Mouse (Mus musculus) heart, postnatal 25 days (tissue): ENCODE results near the gene Kansl1l. TPM values are rescaled to one million over a fixed set of nuclear protein-coding genes. Genes with fewer than 3 reads are reported as not detected.
"Not testable (repeated sequence)": the region's sequence is repeated elsewhere in the genome, so short reads cannot be mapped to it uniquely, and the experiment has no call there.

Experiments
- DNase-seq: peaks from one replicate; pipeline ENCODE4 v3.0.0; 2022; ENCODE audit warnings: low spot score
- intact Hi-C: fragments of 180-260 bp; cut with DNase I; formaldehyde crosslinking; loops from one replicate; pipeline ENCODE4 v1.15.1; 2025
- total RNA-seq, 2 experiments: library from RNA; stranded (reverse); gene quantifications; 2 replicates each; pipeline ENCODE4 v1.2.3; 2021

The Kansl1l gene
- total RNA-seq, 2 experiments from 2014 or later: 21.7 to 22.9 TPM

DNA sequence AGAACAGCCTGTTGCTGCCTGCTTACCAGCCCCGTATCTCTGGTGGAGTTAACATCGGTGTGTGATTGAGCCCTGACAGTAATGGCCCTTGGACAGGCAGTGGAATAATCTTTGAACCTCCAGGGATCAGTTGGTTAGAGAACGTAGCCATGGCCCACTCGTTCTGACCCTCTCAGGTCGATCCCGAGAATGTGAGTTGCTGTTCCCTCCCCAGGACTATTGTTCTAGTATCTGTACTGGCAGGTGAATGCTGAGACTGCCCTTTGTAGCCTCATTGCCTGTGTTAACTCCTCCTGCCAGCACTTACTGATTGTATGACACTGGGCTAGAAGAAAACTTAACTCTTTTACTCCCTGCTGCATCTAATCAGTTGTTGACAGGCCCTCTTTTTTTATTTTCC lies 112.8 kb downstream of the Kansl1l start:
- no peak for DNase-seq
- intact Hi-C loops: loop anchor here (5.0 kb wide), 1 partner anchor 113 kb away; the partner anchor contains the start of gene Kansl1l

DNA sequence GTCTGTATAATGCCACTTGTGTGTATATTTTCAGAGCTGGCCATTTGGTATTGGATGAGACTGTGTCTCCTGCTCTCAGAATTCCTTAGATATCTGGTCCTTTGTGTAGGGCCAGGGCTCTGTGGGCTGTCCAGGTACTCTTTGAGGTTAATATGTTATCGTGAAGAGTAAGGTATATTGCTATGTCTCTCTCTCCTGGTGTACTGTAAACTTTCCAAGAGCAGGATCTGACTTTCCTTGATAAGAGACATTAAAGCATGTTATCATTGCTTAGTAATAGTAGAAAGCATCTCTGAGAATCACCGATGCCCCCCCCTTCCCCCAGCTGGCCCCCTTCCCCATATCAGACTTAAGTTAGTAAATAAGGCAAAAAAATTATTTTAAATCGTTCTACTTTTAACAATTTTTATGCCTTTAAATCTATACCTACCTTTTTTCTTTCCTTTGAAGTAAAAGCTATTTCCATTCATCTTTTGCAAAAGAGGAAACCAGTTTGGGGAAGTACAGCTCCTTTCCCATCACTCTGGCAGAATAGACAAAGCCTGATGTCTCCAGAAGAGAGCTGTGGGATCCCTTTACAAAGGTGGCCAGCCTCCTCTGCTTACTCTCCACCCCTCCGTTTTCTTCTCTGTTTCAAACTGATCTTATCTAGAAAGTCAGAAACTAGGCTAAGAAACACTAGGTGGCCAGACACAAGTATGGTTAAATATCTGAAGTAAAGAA lies 114.6 kb downstream of the Kansl1l start:
- intact Hi-C loops: loop anchor here (5.0 kb wide), 1 partner anchor 115 kb away; the partner anchor contains the start of gene Kansl1l

DNA sequence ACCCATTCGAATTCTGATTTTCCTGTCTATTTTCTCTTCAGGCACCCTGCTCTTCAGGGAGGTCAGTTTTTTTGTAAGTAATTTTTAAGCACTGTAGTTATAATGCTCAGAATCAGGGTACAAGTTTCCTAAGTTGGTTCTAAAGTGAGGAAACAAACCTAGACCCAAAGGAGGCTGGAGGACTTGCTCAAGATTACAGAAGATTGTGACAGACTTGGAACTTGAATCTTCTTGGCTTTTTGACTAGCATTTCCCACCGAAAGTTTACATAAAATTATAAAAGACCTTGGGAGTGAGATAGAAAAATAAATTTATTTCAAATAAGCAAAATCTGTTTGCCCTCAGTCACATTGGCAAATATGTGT lies 115.8 kb downstream of the Kansl1l start:
- no peak for DNase-seq
- intact Hi-C loops: loop anchor here (5.0 kb wide), 1 partner anchor 116 kb away; the partner anchor contains the start of gene Kansl1l

More for the DNA sequence above, 114.6 kb downstream of the Kansl1l start:
- DNase-seq: no peak

DNA sequence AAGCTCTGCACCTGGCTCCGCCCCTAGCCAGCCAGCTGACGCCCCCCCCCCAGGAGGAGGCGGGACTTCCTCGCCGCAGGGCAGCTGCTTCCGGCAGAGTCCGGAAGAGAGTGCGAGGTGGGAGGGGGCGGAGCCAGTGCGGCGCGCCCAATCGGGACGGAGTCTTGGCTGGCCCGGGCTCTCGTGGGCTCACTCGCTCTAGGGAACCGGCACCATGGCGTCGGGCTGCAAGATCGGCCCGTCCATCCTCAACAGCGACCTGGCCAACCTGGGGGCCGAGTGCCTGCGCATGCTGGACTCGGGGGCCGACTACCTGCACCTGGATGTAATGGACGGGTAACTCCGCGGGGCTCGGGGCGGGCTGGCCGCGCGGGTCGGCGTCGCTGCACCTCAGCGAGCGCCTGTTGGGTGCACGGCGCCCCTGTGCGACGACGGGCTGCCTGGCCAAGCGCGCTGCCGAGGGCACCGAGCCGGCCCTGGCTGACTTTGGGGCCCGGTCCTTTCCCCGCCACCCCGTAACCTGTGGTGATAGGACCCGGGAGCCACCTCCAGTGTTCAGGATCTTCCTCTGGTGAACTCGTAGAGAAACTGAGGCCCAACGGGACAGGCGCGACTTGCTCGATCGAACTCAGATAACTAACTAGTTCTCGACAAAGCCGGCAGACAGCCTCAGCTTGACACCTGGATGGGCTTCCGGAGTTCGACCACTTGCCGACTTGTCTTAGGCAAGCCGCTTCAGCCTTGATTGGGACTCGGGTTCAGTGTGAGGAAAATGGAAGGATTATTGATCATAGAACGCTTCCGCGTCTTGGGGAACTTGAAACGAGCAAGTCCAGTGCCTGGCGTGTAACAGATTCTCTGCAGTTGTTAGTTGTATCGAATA lies 116.4 kb downstream of the Kansl1l start, which contains the start of gene Rpe:
Gene Rpe (plus strand): TSS at position 139 of the 883 bp plus-strand sequence.
- peak; percentile 86 for DNase-seq
- intact Hi-C loops: loop anchor here (5.0 kb wide), 1 partner anchor 116 kb away; the partner anchor contains the start of gene Kansl1l

DNA sequence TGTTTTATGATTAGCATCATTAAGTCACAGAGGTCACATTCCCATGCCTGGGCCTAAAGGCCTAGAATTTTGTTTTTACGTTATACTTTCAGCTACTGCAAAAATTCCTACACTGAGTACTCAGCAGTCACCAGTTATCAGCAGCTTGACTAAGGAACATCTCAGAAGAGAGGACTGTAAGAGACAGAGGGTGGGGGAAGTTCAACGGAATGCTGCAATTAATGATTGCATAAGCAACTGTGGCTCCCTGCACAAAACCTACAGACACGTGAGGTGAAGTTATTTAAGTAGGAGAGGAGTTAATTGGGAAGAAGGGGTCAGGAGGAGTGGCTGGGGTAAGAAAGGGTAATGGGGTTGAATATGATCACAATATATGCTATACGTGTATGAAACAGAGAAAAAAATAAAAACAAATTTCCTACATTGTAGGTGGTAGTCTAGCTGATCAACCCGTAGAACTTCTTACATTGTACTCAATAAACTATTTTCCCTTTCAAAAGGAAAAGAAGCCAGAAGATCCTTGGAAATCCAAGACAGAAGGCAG lies 117.1 kb downstream of the Kansl1l start:
- intact Hi-C loops: loop anchor here (5.0 kb wide), 1 partner anchor 117 kb away; the partner anchor contains the start of gene Kansl1l
- DNase-seq: no peak

DNA sequence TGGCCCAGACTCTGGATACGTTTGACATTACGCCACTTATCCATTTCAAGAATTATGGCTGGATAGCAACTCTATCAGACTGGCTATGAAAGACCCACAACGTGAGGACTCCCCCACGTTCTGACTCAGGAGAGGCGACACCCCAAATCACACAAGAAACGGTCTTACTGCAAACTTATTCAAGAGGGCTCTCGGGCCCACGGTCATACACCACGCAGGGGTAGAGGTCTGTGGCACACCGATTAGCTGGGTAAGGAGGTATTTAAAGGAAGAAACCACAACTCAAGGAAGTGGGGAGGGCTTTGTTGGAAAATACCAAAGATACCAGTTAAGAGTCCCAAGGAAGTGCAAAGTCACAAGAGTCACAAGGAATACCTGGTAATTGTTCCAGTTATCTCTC lies 117.7 kb downstream of the Kansl1l start:
- intact Hi-C loops: loop anchor here (5.0 kb wide), 1 partner anchor 118 kb away; the partner anchor contains the start of gene Kansl1l
- not testable (repeated sequence) for DNase-seq

DNA sequence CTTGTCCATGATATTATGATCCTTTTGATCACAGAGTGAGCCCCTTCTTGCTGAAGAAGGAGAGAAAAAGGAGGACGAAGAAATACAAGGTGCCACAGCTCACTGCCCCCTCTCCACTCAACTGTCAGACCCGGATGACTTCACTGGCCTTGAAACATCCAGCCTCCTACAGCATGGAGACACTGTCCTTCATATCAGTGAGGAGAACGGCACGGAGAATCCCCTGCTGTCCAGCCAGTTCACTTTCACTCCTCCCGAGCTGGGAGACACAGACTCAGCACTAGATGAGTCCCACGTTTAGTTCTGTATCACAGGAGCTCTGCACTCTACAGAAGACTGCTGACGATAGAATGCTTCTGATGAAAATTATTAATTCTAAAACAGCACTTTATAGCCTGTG lies 122.1 kb downstream of the Kansl1l start:
- no peak for DNase-seq
- intact Hi-C loops: no loop called here

DNA sequence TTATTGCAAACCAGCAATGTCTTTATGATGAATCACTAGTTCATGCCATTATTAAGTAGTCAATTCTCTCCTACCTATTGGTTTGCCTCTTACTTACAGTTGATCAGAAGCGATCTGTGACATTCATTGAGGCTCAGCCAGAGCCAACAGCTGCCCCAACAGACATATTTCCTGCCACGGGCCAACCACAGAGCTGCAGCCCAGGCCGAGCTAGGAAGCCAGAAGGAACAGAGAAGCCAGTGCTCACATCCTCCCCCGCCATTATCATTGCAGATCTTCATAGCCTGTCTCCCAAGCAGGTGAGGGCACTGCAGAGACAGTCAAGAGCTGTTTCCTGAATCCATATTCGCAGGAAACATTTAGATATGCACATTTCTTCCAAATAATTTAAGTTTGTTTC lies 123.1 kb downstream of the Kansl1l start:
- no peak for DNase-seq
- intact Hi-C loops: no loop called here

DNA sequence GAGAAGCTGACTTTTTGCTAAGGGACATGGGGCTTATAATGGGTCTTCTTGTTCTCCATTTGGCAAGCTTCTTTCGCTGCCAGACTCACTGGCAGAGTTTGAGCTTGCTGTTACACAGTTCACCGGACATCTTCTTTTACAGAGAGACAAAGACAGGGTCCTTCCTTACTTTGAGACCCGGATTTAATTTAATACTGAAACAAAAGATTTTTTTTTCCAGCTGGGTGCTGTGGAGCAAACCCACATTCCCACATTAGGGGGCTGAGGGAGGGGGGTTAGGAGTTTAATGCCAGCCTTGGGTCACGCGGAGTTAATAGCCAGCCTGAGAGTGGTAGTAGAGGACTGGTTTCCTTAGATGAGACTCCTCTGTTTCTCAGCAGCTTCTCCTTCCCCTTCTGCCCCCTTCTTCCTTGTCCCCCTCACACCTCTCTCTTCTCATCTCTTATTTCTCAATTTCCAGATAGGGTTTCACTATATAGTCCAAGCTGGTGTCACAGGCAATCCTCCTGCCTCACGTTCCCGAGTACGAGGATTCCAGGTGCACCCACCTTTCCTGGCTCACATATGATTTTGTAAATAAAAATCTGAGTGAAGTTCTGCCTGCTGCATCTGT lies 124.5 kb downstream of the Kansl1l start:
- DNase-seq: no peak
- intact Hi-C loops: no loop called here

DNA sequence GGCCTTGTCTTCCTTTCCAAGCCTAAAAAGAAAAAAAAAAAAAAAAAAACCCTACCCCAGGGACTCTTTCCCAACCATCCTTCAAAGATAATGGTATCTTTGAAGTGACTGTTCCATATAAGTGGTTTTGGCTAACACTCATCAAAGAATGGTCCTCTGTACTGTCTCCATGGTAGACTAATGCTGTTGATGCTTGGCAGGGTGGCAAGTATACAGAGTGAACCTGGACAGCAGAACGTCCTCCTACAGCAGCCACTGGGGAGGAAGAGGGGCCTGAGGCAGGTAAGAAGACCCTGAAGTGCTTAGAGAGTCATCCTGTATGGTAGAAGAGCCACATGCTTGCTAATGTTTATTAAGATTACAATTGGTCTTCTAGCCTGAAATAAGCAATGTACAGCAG lies 125.1 kb downstream of the Kansl1l start:
- DNase-seq: no peak
- intact Hi-C loops: no loop called here

DNA sequence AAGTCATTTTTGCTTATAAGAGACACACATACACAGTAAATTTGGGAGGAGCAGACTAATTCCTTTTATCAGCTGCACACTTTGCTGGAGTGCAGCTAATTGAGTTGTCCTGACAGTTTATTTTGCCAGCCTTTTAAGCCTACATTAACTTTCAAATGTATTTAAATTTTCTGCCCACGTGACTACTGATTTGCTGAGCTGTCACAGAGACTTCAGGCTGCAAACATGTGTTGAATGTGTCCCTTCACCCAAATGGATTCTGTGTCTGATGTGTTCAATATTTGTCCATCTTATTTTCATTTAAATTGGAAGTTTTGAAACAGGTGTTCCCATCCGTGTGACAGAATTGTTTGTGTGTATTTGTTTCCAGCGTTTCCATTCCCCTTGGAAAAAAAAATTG lies 125.6 kb downstream of the Kansl1l start:
- no peak for DNase-seq
- intact Hi-C loops: no loop called here

DNA sequence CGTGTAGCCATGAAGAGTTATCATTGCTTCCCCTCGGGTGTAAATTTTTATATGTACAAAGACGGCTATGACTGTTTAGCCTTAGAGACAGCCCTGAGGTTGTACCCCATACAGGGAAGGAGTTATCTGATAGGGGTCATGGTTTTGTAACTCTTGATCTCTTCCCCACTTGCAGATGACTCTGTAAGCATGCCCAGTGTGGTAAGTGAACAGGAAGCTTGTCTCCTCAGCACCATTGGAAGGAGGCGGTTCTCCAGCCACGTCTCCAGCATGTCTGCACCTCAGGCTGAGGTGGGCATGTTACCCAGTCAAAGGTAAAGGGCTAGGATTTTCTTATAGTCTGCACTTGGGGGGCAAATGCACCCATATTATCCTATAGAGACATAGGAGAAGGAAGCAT lies 134.4 kb downstream of the Kansl1l start:
- DNase-seq: no peak
- intact Hi-C loops: no loop called here

DNA sequence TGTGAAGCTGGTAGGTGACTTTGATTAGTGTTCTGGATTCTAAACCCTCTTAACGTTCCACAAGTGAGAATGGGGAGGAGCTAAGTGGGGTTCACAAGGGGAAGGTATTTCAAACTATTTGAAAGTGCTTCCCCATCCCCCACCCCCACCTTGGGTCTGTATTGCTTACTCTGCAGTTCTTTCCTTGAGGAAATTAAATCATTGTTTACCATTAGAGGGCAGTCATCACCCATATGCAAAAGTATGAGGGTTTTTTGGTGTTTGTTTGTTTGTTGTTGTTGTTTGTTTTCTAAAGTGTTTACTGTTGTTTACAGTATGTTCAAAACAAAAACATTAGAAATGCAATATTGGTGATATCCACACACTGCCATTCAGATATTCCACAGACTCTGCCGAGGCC lies 138.7 kb downstream of the Kansl1l start:
- intact Hi-C loops: loop anchor here (2.0 to 10.0 kb wide), 2 partner anchors 160 to 316 kb away; no protein-coding TSS in a partner anchor
- no peak for DNase-seq

DNA sequence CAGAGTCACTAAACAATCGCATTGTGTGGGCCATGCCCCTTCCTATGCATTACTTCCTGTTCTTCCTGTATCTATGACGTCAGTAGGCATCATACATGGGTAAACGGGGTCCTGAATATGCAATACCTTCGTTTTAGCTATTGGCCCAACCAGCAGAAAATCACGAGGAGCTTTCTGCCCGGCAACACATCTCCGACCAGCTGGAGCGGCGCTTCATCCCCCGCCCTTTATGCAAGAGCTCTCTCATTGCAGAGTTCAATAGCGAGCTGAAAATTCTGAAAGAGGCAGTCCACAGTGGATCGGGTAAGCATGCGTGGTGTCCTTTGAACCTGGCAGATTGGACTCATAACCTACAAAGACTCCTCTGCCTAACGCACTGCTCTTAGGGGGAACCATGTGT lies 139.4 kb downstream of the Kansl1l start:
- no peak for DNase-seq
- intact Hi-C loops: loop anchor here (2.0 to 10.0 kb wide), 2 partner anchors 161 to 317 kb away; no protein-coding TSS in a partner anchor

DNA sequence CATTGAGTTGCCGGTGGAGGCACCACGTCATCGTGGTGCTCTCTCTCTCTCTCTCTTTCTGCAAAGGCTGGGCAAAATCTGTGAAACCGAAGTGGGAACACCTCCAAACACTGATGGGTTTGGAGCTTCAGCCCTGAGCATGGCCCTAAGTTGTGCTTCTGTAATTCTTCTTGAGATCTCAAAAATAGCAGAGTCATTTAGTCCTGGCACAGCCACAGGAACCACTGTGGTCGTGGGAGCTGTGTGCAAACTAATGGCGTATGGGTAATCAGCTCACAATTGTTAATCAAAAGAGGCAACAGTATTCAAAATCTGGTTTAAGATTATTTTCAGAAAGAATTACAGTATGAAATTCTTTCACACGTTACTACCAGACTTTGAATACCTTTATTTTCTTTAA lies 144.6 kb downstream of the Kansl1l start:
- DNase-seq: no peak
- intact Hi-C loops: loop anchor here (10.0 kb wide), 1 partner anchor 322 kb away; no protein-coding TSS in a partner anchor

DNA sequence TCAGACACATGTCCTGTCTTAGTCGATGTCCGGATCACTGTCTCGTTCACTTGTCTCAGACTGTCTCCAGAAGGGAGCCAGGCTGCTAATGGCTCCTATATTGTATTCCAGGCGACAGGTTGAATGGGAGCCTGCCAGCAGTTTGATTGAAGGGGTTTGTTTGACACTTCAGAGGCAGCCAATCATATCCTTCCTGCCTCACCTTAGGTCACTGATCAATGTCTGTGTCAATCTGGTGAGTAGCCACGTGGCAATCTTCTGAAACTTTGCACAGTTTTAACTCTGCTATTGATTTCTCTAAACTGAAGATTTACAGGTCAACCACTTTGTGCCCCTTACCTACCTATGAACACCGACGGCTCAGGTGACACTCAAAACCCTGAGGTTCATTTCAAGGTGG lies 145.9 kb downstream of the Kansl1l start:
- intact Hi-C loops: loop anchor here (10.0 kb wide), 1 partner anchor 323 kb away; no protein-coding TSS in a partner anchor

More for the DNA sequence above, 145.9 kb downstream of the Kansl1l start:
- no peak for DNase-seq
